Mouse (Mus musculus) gonadal fat pad, adult 2 months (tissue): ENCODE results near the gene 1700088E04Rik. TPM values are rescaled to one million over a fixed set of nuclear protein-coding genes. Genes with fewer than 3 reads are reported as not detected.

Source experiments
- DNase-seq: peaks from one replicate; pipeline ENCODE4 v3.0.0-alpha.2; 2012; ENCODE audit warnings: low read depth
- polyA plus RNA-seq: library from polyadenylated mRNA; depleted of rRNA; stranded (reverse); fragments of >200 nt; gene quantifications from 2 replicates; pipeline ENCODE4 v1.2.3, GENCODE M21; 2012

Gene 1700088E04Rik
- polyA plus RNA-seq, 1 experiment = 15.7 TPM

DNA sequence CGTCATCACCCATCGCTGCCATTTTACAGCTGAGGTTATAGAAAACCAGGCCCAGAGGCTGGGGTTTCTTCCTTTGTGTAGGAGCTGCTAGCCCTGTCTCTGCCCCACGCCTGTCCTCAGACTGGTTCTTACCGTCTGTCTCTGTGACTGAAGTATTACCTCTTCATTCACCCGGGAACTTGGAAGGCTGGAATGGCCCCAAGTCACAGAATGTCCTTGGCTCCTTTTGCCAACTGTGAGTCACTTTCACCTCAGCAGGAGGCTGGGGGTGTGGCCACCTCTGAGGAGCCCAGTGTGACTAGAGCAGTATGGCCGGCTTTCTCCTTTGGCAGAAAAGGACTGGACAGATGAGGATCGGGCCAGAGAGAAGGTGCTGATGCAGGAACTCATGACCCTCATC lies 9.6 kb downstream of the 1700088E04Rik start:
- peak; percentile 95 for DNase-seq

DNA sequence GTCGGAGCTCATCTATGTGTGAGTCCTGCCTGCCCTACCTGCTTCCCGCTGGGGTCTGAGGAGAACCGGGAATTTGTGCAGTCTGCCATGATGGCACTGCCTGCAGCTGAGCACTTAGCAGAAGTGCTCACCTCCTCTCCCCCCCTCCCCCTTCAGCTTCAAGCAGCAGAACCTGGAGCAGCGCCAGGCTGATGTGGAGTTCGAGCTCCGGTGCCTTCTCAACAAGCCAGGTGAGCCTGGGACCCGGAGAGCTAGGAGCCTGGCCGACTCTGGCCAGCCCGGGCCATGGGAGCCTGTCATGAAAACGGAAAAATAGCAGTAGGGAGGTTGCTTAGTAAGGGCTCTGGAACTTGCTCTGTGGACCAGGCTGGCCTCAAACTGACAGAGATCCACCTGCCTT lies 10.3 kb downstream of the 1700088E04Rik start:
- DNase-seq = no peak

DNA sequence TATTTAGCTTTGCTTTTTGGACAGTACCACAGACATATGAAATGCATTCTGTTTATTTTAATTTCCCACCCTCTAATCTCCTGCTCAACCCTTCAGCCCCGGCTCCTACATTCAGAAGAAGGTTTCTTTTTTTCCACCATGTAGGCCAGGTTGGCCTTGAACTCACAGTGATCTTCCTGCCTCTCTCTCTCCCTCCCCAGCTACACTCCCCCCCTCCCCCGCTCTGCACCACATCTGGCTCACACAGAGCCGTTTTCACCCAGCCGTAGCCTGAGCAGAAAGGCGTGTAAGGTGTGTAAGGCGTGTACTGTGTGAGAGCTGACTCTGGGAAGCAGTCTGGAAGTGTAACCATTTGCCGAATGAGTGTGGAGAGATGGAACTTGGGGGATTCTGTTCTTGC lies 11.7 kb downstream of the 1700088E04Rik start:
- DNase-seq = no peak

DNA sequence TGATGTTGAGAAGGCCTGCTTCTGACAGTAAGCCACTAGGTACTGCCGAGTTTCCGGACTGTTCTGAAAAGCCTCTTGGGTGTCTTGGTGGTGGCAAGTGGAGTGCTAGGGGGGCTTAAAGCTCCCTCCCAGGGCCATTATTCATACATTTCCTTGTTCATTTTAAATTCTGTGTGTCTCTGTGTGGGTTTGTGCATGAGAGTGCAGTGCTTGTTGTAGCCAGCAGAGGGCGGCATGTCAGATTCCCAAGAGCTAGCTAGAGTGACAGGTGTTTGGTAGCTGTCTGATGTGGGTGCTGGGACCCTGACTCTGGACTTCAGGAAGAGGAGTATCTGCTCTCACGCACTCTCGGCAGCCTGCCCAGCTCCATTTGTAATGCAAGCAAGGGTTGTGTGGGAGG lies 12.8 kb downstream of the 1700088E04Rik start:
- no peak for DNase-seq

DNA sequence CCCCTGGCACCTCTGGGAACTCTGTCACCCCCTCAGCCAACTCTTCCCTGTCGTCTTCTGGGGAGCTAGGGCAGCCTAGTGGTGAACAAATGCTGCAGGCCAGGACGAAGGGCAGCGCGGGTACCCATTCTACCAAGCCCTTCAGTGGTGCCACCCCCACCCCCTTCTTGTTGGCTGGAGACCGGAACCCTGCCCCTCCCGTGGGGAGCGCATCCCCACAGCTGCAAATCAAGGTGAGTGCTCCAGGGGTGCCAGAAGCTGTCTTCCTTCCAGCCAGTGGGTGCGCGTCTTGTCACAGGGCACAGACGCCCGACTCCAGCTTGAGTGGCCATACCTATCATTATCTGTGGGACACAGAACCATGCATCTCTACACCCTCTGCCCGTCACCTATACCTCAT lies 14.0 kb downstream of the 1700088E04Rik start:
- no peak for DNase-seq

DNA sequence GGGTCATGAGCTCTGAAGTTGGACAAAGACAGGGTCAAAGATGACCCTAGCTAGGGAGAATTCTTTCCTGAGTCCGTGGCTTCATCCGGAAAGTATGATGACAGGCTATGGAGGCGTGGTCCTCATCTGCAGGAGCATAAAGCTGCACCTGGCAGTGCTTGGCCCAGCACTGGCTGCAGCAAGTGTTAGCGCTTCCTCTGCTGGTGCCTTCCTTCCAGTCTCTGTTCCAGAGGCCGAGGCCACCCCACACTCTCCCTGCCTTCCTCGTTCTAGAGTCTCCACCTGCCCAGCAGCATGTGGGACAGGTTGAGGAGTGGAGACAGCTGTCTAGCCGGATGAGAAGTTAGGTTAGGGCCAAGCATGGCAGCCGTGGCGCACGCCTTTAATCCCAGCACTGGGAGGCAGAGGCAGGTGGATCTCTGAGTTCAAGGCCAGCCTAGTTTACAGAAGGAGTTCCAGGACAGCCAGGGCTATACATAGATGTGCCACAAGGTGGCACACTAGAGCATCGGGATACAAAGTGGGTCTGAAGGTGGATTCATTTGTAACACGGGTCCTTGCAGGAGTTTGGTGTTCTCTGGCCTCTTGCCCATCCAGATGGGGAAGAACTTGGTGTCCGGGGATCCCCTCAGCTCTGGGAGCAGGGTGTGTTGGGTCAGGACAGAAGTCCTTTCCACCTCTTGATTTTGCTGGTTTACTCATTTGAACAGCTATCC lies 14.7 kb downstream of the 1700088E04Rik start:
- DNase-seq = no peak

DNA sequence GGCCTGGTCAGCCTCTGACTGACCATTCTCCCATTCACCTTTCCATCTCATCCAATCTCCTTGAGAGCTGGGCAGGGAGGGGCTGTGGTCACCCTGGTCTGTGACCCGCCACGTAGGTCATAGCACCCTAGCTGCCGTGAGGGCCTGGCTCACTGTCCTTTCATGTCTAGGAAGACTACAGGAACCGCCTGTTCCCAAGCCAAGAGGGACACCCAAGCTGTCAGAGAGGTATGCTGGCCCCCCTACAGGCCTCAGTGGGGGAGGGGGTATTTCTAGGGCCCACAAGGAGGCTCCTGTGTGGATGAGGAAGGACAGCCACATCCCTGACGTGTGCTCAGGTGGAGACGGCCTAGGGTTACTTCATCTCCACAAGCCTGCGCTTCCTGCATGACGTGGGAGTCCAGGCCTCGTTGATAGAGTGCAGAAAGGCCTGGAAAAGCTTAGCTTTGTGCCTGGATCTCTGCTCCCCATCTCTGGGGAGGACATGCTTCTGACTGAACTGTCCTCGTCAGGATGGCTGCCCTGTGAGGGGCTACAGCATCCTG lies 16.6 kb downstream of the 1700088E04Rik start:
- no peak for DNase-seq

DNA sequence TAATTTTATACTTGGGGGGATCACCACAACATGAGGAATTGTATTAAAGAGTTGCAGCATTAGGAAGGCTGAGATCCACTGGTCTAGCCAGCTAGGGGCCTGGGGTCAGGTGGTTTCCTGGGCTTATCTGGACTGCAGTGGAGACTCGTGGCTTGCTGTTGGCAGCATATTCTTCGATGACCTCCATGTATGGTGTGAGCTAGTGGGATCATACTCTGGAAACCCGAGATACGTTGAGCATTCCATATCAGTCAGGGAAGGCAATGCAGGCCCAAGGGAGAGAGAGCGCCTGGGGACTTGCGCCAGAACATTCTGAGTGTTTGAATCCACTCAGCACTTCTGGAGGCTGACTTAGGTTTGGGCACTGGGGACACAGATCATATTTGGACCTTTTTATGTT lies 17.3 kb downstream of the 1700088E04Rik start:
- no peak for DNase-seq

DNA sequence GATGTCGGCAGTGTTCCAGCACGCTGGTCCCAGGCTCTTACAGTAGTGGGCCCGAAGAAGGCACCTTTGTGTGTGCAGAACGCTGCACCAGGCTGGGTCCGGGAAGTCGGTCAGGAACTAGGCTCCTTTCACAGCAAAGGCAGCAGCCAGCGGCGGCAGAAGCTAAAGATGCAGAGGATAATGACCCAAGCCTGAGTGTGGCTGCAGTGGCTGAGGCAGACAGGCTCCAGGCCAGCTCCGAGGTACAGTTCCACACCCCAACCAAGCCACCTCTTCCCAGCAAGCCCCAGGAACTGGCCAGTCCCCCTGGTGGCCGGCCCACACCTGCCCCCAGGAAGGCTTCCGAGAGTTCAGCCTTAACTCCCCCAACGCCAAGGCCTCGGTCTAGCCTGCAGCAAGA lies 18.5 kb downstream of the 1700088E04Rik start:
- DNase-seq = no peak

DNA sequence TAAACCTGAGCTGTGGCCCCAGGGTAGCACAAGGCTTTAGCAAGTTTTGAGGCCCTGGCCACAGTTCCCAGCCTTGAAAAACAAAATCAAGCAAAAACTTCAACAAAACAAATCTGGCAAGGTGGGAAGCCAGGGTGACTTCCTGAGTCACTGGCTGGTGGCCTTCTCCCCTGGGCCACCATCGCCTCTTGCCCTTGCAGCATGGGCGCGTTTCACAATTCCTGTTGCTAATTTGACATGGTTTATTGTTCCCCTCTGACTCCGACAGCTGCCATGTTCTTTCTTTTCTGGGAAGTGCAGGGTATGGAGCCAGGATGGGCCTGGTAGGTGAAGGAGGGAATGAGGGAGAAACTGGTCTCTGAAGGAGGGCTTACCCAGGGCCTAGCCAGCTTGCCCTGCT lies 18.9 kb downstream of the 1700088E04Rik start:
- DNase-seq = no peak

DNA sequence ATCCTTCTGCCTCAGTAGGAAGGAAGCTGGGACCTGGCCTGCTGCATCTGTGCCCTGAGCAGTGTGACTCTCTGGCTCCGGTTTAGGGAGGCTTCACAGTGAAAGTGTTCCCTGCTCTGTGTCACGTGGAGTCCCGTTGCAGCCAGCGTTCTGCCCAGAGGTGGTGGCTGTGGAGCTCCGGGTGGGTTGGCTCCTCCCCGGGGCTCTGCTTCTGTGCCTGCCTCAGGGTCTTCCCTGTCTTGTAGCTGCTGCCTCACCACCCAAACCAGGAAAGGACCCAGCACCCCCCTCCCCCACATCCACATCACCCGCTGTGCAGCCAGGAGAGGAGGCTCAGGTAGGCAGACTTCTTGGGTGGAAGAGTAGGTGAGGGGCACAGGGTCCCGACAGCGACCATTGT lies 21.6 kb downstream of the 1700088E04Rik start:
- no peak for DNase-seq

DNA sequence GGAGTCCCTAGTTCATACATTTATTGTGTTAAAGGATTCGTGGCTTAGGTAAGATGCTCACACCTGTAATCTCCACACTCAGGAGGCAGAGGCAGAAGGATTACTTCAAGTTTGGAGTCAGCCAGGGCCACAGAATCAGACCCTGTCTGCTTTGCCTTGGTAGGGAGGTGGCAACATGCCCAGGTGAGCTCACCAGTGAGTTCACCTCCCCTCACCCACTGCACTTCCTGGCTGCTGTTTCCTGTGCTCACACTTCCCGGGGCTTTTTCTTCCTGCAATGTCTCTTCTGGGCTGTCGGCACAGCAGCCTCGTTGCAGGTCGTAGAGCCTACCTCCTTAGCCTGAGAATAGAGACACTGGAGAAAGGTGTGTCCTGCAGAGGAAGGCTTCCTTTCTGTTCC lies 25.8 kb downstream of the 1700088E04Rik start:
- DNase-seq = no peak

DNA sequence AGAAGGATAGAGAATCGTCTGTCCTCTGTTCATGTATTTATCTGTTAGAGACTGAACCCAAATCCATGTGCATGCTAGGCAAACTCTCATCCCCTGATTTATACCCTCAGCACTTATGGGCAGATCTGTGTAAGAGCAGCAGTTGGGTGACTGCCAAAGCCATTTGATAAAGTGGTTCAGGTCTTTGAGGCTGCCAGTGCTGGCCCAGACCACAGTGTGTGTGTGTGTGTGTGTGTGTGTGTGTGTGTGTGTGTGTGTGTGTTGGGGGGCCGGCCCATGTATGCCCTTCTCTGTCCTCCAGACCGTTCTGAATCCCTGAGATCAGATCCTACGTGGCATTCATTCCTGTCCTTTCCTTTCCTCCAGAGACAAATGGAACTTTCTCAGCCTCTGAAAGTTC lies 29.3 kb downstream of the 1700088E04Rik start:
- DNase-seq = no peak

DNA sequence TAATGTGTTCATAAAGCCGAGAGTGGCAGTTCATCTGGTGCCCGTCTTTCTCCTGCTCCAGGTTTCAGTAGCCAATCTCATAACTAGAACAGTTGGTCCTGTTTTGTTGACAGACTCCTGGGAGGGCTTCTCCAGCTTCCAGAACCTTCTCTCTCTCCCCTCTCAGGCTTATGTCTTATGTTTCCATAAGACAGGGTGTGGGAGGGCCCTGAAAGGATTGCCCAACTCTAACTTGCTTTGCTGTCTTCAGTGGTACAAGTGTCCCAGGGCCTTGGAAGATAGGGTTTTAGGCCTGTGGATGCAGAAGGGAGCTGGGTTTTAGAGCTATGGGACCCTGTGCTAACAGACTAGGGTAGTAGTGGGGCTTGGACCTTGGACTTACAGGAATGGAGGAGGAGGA lies 30.5 kb downstream of the 1700088E04Rik start:
- DNase-seq = no peak

DNA sequence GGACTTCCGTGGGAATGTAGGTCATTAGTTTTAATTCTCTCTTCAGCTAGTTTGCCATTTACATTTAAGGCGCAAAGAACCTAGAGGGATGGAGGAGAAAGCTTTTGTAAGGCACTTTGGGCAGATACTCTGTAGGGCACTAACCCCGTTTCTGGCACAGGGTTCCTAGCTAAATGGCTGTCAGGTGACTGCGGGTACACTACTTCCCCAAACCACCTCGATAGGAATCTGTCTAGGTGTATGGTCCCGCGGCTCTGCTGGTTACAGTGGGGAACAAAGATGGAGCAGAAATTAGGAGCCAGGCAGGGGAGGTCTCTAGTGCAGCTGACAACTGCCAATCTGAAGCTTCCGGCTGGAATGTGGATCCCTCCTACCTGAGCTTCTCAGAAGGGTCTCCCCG lies 31.0 kb downstream of the 1700088E04Rik start:
- no peak for DNase-seq

DNA sequence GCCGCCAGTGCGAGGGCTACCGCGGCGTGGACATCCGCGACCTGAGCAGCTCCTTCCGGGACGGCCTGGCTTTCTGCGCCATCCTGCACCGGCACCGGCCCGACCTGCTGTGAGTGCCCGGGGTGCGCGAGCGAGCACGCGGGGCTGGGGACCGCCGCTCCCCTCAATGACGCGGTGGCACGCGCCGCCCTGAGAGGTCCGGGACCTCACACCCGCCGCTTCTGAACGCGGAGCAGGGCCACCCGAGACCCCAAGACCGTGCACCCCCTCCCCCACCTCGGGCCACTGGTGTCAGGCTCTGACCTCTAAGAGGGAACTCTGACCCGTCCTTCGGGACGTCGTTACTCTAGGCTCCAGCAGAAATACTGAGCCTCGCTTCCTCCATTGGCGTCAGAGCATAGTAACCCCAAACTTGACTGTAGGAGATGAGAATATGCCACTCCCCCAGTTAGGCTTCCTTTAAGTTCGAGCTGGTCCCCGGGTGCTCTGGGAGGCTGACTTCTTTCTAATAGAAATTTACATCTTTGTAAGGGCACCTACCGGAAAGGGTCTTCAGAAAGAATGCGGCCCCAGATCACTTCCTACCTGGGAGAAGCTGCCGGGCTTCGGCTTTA lies 31.6 kb downstream of the 1700088E04Rik start:
- no peak for DNase-seq

DNA sequence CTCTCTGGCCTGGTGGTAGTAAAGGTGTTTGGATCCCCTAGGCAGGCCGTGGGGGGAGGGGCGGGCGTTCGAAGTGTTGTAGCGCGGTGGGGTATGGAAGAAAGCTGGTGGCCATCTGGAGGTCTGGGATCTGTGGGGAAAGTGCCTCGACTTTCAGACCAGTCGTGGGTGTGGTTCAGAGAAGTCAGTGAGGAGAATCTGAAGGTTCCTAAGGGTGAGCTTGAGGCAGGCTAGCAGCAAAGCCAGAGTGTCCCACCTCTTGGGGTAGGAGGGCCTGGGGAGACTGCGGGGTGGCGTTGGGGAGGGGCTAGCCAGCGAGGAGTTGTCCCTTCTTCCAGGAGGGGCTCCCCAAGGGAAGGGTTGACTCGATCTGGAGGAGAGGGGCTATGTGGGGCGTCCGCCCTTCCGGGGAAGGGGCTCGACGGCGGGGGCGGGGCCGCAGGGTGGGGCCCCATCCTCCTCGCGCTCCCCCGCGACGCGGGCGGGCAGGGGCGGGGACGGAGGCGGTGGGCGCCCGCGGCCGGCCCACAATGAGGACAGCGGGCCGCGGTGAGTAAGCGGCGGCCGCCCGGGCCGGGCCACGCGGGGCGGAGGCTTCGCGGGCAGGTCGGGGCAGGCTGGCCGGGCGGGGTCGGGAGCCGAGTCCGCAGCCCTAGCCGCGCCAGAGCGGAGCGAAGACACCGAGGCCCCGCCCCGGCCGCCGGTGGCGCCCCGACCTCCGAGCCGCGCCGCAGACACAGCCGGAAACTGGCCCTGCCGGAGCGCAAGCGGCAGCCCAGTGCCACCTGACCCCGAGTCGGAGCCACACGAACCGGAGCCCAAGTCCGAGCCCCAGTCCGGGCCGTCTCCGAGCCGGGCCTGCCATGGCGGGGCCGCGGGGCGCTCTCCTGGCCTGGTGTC lies 32.4 kb downstream of the 1700088E04Rik start, which contains the start of gene Micall1:
Gene Micall1 (plus strand): TSS at position 478 of the 900 bp plus-strand sequence.
- DNase-seq = no peak

DNA sequence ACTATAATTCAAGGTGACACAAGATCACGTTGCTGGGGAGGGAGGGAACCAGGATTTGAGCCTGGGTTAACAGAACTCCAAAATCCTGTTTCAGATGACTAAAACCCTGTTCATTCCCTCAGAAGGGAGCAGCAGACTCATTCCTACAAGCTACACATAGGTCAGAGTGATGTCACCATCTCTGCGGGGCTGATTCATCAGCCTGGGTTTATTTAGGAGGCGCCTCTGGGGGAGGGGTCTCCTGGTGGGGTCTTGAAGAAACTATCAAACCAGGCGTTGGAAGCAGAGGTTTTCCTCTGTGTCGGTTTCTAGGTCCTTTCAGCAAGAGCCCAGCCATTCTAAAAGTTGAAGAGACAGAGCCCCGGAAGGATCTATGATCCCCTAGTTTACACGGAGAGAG lies 33.1 kb downstream of the 1700088E04Rik start:
- no peak for DNase-seq

DNA sequence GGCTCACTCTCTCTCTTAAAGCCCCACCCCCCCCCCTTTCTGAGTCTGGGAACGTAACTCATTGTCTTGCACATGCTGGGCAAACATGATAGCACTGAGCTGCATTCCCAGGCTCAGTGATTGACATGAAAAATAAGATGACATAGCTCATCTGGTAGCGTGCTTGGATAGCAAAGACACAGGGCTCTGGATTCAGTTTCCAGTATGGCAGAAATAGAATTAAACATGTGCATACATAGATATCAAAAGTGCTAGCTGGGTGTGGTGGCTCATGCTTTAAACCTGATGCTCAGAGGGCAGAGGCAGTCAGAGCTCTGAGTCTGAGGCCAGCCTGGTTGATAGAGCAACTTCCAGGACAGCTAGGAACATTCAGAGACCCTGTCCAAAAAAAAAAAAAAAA lies 35.2 kb downstream of the 1700088E04Rik start:
- no peak for DNase-seq

DNA sequence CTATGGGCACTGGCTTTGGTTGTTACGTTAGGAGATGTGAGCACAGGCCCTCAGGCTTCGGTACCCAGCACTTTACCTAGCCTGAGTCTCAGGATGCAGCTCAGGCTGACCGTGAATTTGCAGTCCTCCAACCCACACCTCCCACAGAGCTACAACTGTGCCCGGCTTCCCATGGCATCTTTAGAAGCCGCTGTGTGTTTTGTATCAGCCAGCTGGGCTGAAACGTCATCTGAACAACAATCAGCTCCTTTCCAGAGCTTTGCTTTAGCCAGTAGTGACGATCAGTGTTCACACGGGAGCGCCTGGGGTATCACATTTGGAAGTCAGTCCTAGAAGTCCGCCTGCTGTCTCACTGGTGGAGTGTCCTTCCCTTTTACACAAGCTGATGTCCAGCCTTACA lies 37.8 kb downstream of the 1700088E04Rik start:
- DNase-seq = no peak

DNA sequence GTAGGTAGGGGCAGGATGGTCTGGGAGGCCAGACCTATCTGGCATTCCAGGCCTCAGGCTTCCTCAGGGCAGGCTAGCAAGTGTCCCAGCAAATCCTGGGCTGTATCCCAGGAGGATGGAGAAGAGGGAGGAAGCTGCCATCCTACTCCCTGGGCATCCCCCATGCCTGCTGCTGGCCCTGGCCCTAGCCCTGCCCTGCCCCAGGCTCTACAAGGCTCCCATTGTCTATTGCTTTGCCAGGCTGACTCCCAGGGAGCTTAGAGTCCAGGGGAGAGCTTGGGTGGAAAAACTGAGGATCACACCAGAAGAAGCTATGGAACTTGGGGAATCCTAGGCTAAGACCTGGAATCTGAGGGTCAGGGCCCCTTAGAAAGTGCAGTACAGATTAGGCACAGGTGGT lies 39.5 kb downstream of the 1700088E04Rik start:
- DNase-seq = no peak

DNA sequence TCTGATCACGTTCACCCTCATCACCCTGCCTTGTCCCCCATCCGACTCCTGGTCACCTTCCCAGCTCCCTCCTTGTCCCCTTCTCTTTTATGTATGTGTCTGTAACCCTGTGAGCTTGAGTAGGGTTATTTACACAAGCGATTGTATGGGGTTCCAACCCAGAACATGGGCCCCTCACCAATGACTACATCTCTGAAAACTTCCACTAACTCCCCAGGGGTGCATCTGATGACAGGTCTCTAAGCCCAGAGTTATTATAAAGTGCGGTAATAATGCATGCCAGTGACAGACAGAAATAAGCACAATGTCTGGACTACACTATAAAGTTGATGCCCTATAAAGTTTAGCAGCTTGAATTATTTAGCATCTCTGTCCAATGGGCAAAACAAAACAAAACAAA lies 40.7 kb downstream of the 1700088E04Rik start:
- no peak for DNase-seq
